Mouse (Mus musculus): ENCODE measurements around the gene Asap2. TPM values are rescaled to one million over a fixed set of nuclear protein-coding genes. Genes with fewer than 3 reads are reported as not detected.

The Asap2 gene
- polyA plus RNA-seq, 1 experiment from 2014 or later = 13.8 TPM

DNA sequence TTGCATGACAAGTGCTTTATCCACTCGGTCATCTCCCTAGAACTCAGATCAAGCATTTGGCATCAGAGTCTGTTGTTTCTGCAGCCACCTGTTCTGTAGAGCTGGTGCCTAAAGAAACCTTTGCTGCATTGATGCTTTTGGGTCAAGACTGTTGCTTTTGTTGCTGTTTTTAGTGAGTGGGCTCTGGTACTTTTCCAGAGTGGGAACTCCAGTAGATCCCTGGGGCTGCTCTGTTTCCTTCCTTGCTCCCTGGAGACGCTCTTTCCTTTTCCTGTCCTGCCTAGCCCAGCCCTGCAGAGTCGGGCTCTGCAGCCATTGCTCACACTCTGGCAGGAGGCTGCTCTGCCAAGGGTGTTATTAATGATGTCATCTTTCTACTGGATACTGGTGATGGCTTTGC, 129.2 kb downstream of the Asap2 start:
- H3K27ac ChIP-seq = no peak overlapping the region
- no peak for DNase-seq (ENCODE audit: low spot score)
- no peak overlapping the region for H3K4me3 ChIP-seq
- no peaks in the 10 kb centered on the region for H3K36me3 ChIP-seq
- peaks cover 12% of the 10 kb centered on the region for H3K4me1 ChIP-seq (replicated peaks)
- no peaks in the 10 kb centered on the region for H3K27me3 ChIP-seq (ENCODE audit: insufficient read depth, poor library complexity, severe bottlenecking)
- 80% methylated on average over 3 of the region's 3 CpGs for WGBS
- H3K9me3 ChIP-seq = no peaks in the 10 kb centered on the region

- Histone ChIP-seq H3K36me3 (no peaks in the 10 kb centered on the region), H3K27ac (no peak overlapping the region), H3K9me3 (no peaks in the 10 kb centered on the region), H3K4me1 (replicated peaks) (peaks cover 26% of the 10 kb centered on the region), H3K4me3 (no peak overlapping the region), H3K27me3 (ENCODE audit: insufficient read depth, poor library complexity, severe bottlenecking) (no peaks in the 10 kb centered on the region)
- WGBS = 89% methylated on average over 3 of the region's 3 CpGs
- DNase-seq (ENCODE audit: low spot score) = no peak
These were observed 132.6 kb downstream of the Asap2 start for GRCm38 (mm10) chr12:21122818-21123217.

GRCm38 (mm10) chr12:21123647-21124046, 133.4 kb downstream of the Asap2 start:
- Histone ChIP-seq H3K27me3 (ENCODE audit: insufficient read depth, poor library complexity, severe bottlenecking) (no peaks in the 10 kb centered on the region), H3K4me1 (replicated peaks) (peaks cover 33% of the 10 kb centered on the region), H3K4me3 (no peak overlapping the region), H3K9me3 (no peaks in the 10 kb centered on the region), H3K36me3 (no peaks in the 10 kb centered on the region), H3K27ac (no peak overlapping the region)
- WGBS = 91% methylated on average over 5 of the region's 5 CpGs
- DNase-seq (ENCODE audit: low spot score) = no peak

DNA sequence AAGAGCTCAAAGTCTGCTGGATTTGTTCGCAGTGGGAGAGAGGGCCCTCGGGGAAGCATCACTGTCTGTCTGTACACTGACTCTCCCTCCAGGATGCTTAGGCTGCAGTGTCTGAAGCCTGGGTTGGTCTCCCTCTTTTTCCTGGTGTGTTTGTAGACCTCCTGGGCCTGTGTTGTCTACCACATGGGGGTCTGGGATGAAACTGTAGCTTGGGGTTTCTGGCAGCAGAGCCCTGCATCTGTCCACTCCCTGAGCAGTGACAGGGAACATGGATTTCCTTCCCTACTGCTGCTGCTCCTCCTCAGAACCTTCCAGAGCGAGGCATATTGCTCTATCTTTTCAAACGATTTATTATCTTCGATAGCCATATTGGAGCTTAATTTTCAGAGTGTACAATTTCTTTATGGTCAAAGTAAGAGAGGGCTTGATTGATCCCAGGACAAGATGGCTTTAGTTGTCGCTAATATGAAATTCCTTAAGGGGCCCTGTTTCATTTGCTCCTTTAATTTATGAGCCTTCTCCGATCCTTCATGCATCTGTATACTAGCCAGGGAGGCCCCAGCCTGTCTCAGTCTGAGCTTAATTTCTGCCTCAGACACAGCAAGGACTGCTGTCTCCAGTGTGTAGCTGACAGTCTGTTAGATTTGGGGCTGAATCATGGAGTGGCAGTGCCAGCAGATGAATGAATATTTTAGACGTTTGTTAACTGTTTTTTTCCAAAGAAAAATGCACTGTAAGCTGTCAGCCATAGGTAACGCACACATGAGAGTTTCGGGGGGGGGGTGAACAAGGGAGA, 135.6 kb downstream of the Asap2 start:
- no peak for DNase-seq (ENCODE audit: low spot score)
- 0 out of 2 replicates have a peak overlapping the region, but pooled peaks have one; percentile 29 for H3K27ac ChIP-seq
- H3K36me3 ChIP-seq = no peaks in the 10 kb centered on the region
- no peaks in the 10 kb centered on the region for H3K27me3 ChIP-seq (ENCODE audit: insufficient read depth, poor library complexity, severe bottlenecking)
- H3K4me3 ChIP-seq = no peak overlapping the region
- 83% methylated on average over 10 of the region's 10 CpGs for WGBS
- H3K4me1 ChIP-seq (replicated peaks) = peaks cover 40% of the 10 kb centered on the region
- H3K9me3 ChIP-seq = no peaks in the 10 kb centered on the region

DNA sequence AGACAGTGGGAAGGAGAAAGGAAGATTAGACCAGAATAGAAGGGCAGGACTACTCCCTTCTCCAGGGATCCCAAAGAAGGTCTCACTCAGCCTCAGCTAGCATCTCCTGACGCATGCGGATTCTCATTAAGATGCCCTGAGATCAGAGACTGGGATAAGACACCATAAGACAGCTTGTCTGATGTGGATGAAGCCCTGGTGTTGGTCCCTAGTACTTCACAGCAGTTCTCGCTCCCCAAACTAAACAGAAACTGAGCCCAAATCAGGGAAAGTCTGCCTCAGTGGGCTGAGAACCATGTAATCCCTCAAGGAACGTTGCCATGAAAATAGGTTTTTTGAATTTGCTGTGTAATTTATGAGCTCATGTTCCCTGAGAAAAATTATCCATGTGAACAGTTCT, 136.3 kb downstream of the Asap2 start:
- DNase-seq (ENCODE audit: low spot score) = no peak
- no peaks in the 10 kb centered on the region for H3K27me3 ChIP-seq (ENCODE audit: insufficient read depth, poor library complexity, severe bottlenecking)
- no peaks in the 10 kb centered on the region for H3K36me3 ChIP-seq
- no peak overlapping the region for H3K4me3 ChIP-seq
- H3K4me1 ChIP-seq (replicated peaks) = peaks cover 45% of the 10 kb centered on the region
- H3K27ac ChIP-seq = no peak overlapping the region
- 89% methylated on average over 4 of the region's 4 CpGs for WGBS
- H3K9me3 ChIP-seq = no peaks in the 10 kb centered on the region

DNA sequence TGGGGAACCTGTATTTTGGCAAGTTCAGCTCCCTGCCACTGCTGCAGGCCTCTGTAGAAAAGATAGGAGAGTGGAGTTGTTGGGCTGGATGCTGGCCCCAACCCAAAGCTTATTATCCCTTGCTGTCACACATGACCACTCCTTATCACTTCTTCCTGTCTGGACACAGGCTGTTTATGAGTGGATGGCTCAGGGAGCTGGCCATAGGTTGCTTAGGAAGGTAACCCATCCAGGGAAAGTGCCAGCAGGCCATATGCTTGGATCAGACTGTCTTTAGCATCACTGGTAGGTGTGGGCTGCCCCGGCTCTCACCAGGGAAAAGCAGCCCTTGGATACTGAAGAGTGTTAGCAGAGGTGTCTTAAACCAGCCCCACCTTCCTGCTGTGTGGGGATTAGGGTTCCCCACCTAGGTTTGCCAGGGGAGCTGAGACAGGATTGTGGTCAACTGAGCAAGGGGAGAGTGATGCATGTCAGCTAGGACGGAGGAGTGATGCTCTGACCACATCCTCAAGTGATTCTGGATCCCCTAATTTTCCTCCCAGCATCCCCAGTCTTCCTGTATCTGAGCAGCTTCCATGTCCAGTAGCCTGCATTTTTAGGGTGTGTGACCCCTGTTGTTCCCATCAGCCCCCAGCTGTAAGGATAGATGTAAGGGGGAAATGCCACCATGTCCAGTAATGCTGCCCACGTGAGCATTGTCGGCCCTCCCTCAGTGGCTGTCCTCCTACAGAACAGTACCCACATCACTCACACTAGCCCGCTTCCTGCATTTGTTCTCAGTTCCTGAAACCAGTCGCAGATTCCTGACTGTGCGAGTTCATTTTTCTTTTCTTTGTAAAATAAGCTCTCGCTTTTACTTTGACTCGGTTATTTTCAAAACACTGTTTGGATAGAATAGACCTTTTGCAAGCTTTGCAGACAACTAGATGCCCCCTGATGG, 138.9 kb downstream of the Asap2 start:
- peaks cover 71% of the 10 kb centered on the region for H3K4me1 ChIP-seq (replicated peaks)

DNA sequence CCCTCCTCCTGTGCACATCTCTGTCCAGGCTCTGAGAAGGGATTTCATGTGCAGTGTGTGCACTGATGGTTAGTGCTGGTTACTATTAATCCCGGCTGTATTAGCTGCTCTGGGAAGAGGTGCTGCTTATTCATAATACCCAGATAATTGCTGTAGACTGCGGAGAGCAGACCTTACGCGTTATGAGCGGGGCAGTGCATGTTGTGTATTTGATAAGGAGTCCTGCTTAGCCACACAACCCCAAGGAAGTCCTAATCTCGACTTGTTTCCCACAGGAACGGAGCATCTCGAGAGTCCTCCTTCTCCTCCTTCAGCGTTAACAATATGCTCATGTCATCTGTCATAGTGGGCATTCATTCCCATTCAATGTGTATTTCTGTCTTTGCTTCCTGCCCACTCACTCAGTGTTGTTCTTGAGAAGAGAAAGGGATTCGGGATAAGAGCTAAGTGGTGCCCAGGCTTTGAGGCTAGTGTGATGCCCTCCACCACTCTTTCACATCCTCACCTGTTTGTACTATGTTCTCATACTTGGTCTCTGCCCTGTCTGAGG, 140.1 kb downstream of the Asap2 start:
- Histone ChIP-seq H3K9me3 (no peaks in the 10 kb centered on the region), H3K36me3 (no peaks in the 10 kb centered on the region), H3K27ac (no peak overlapping the region), H3K4me1 (replicated peaks) (peaks cover 80% of the 10 kb centered on the region), H3K27me3 (ENCODE audit: insufficient read depth, poor library complexity, severe bottlenecking) (no peaks in the 10 kb centered on the region), H3K4me3 (no peak overlapping the region)
- DNase-seq (ENCODE audit: low spot score) = no peak
- 86% methylated on average over 10 of the region's 10 CpGs for WGBS

More for the DNA sequence above, 138.9 kb downstream of the Asap2 start:
- H3K4me3 ChIP-seq = no peak overlapping the region
- H3K27ac ChIP-seq = no peak overlapping the region
- H3K9me3 ChIP-seq = no peaks in the 10 kb centered on the region
- DNase-seq (ENCODE audit: low spot score) = no peak
- WGBS = 83% methylated on average over 9 of the region's 9 CpGs
- H3K36me3 ChIP-seq = no peaks in the 10 kb centered on the region
- H3K27me3 ChIP-seq (ENCODE audit: insufficient read depth, poor library complexity, severe bottlenecking) = no peaks in the 10 kb centered on the region

GRCm38 (mm10) chr12:21132537-21132936, 142.3 kb downstream of the Asap2 start:
- peaks cover 79% of the 10 kb centered on the region for H3K4me1 ChIP-seq (replicated peaks)

DNA sequence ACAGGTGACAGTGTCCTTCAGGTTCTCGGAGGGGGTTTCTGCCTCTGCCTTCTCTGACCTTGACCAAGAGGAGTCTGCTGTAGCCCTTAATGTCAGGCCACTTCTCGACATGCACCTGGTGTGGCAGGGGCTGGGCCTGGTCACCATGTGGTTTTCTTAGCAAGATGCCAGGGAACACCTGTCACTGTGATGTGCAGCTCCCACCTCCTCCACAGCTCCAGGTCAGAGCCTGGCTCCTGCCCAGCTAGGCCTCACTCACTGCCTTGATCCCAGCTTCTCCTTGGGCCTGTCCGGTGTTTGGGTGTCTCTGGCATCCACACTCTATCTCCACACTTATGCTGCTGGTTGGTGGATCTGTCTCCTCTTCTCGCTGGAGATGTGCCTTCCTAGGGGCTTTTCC, 142.8 kb downstream of the Asap2 start:
- no peak for DNase-seq (ENCODE audit: low spot score)
- H3K9me3 ChIP-seq = no peaks in the 10 kb centered on the region
- WGBS = 79% methylated on average over 4 of the region's 4 CpGs
- peaks cover 75% of the 10 kb centered on the region for H3K4me1 ChIP-seq (replicated peaks)
- H3K36me3 ChIP-seq = no peaks in the 10 kb centered on the region
- no peaks in the 10 kb centered on the region for H3K27me3 ChIP-seq (ENCODE audit: insufficient read depth, poor library complexity, severe bottlenecking)
- H3K27ac ChIP-seq = peak overlapping the region; percentile 19
- no peak overlapping the region for H3K4me3 ChIP-seq

More at GRCm38 (mm10) chr12:21132537-21132936, 142.3 kb downstream of the Asap2 start:
- H3K36me3 ChIP-seq = no peaks in the 10 kb centered on the region
- H3K27ac ChIP-seq = peak overlapping the region; percentile 19
- DNase-seq (ENCODE audit: low spot score) = no peak
- whole genome bisulfite sequencing = 50% methylated on average over 10 of the region's 10 CpGs
- H3K27me3 ChIP-seq (ENCODE audit: insufficient read depth, poor library complexity, severe bottlenecking) = no peaks in the 10 kb centered on the region
- H3K9me3 ChIP-seq = no peaks in the 10 kb centered on the region
- no peak overlapping the region for H3K4me3 ChIP-seq

- no peaks in the 10 kb centered on the region for H3K27me3 ChIP-seq (ENCODE audit: insufficient read depth, poor library complexity, severe bottlenecking)
- DNase-seq (ENCODE audit: low spot score) = no peak
- peak overlapping the region; percentile 66 for H3K27ac ChIP-seq
- no peaks in the 10 kb centered on the region for H3K9me3 ChIP-seq
- peaks cover 67% of the 10 kb centered on the region for H3K4me1 ChIP-seq (replicated peaks)
- no peaks in the 10 kb centered on the region for H3K36me3 ChIP-seq
- WGBS = 55% methylated on average over 17 of the region's 17 CpGs
- no peak overlapping the region for H3K4me3 ChIP-seq
These were observed 144.0 kb downstream of the Asap2 start for GRCm38 (mm10) chr12:21133972-21134859.

- Histone ChIP-seq H3K36me3 (no peaks in the 10 kb centered on the region), H3K4me3 (no peak overlapping the region), H3K4me1 (replicated peaks) (peaks cover 70% of the 10 kb centered on the region), H3K27me3 (ENCODE audit: insufficient read depth, poor library complexity, severe bottlenecking) (no peaks in the 10 kb centered on the region), H3K27ac (peak overlapping the region; percentile 35; the same call in 1 of the 2 replicates), H3K9me3 (no peaks in the 10 kb centered on the region)
- WGBS = 71% methylated on average over 8 of the region's 8 CpGs
- no peak for DNase-seq (ENCODE audit: low spot score)
These were observed 145.6 kb downstream of the Asap2 start for GRCm38 (mm10) chr12:21135651-21136461.
